Mouse (Mus musculus) forebrain, embryonic 16.5 days (tissue): ENCODE measurements around the gene Ubl7. TPM values are rescaled to one million over a fixed set of nuclear protein-coding genes. Genes with fewer than 3 reads are reported as not detected.

ENCODE experiments used
- ATAC-seq: fragments of 200-750 bp; cut with Nextera tagmentation; 2 replicates; pipeline ENCODE4 v1.8.0; 2017; ENCODE audit warnings: mild to moderate bottlenecking, moderate library complexity
- H3K27ac ChIP-seq: fragments of 300-500 bp; sonication (generic); 2 replicates; pipeline ENCODE4 v1.5.1; 2014; ENCODE audit warnings: low read length, control low read depth
- H3K27me3 ChIP-seq: fragments of 300-500 bp; sonication (generic); replicated peaks from 2 replicates; pipeline ENCODE4 v1.6.1; 2014; ENCODE audit warnings: low read length; ENCODE audit not compliant: control insufficient read depth, insufficient read depth
- H3K36me3 ChIP-seq: fragments of 300-500 bp; sonication (generic); 2 replicates; pipeline ENCODE4 v1.6.1; 2014; ENCODE audit not compliant: control insufficient read depth, insufficient read depth
- H3K4me1 ChIP-seq: fragments of 300-500 bp; sonication (generic); replicated peaks from 2 replicates; pipeline ENCODE4 v1.6.1; 2014; ENCODE audit warnings: low read length; ENCODE audit not compliant: control insufficient read depth, insufficient read depth
- H3K4me2 ChIP-seq: fragments of 300-500 bp; sonication (generic); 2 replicates; pipeline ENCODE4 v1.6.1; 2014; ENCODE audit warnings: mild to moderate bottlenecking, low read length, control low read depth
- H3K4me3 ChIP-seq: fragments of 300-500 bp; sonication (generic); replicated peaks from 2 replicates; pipeline ENCODE4 v1.5.1; 2014; ENCODE audit warnings: mild to moderate bottlenecking, low read length, control low read depth
- H3K9ac ChIP-seq: fragments of 300-500 bp; sonication (generic); replicated peaks from 2 replicates; pipeline ENCODE4 v1.6.1; 2014; ENCODE audit warnings: low read depth, low read length, control low read depth
- H3K9me3 ChIP-seq: fragments of 300-500 bp; sonication (generic); 2 replicates; pipeline ENCODE4 v1.6.1; 2016; ENCODE audit warnings: low read length; ENCODE audit not compliant: control insufficient read depth
- WGBS: fragments of 180-500 bp; shearing (Covaris S2); extraction: QIAGEN DNeasy Blood & Tissue Kit; methylation state at CpG from one replicate; pipeline ENCODE4 v1.1.7; 2014; 5-methylcytosine and 5-hydroxymethylcytosine counted together
- polyA plus RNA-seq: library from polyadenylated mRNA; unstranded; fragments of >200 nt; fragmentation: Nextera tagmentation; extraction: Ambion mirVana; gene quantifications from 2 replicates; pipeline ENCODE4 v1.2.1, GENCODE M21; 2015

Ubl7 gene
- polyA plus RNA-seq, 1 experiment from 2014 or later: 174 TPM

DNA sequence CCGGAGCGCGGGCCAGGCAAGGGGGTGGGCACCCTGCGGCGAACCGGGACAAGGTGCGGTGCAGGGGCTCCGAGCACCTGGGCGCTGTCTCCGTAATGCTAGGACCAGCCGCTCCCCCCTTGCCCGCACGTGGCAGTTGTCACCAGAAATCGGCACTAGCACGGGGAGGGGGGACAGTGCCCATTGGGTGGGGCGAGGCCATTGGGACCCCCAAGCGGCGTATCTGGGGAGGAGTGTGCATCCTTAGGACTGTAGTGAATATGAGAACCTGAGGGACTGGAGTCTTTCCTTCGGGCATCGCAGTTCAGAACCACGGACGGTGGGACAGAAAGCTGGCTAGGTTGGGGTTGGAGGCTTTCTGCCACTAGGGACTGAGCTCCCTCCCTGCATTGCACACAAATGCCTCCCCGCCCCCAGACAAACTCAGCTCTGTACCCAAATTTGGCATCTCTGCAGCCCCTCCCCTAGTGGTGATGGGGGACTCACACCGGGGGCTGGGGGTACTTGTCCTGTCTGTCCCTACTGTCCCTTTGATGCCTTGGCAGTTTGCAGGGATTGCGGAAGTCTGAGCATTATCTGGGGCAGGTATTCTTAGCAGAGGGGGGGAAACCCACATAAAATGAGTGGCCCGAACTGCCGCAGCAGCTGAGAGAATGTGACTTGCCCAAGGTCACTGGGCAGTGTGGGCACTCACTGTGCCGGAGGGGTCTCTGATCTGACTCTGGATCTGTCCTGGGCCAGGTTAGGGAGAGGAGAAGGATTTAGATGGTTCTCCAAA is 30.3 kb downstream of the Ubl7 start:
- peak overlapping the region; percentile 90 for H3K27ac ChIP-seq
- H3K9me3 ChIP-seq: no peaks in the 10 kb centered on the region
- peak; percentile 2; the same call in 1 of the 2 replicates for ATAC-seq
- H3K9ac ChIP-seq: peak overlapping the region; percentile 92
- H3K27me3 ChIP-seq: no peaks in the 10 kb centered on the region
- H3K4me3 ChIP-seq: peak overlapping the region; percentile 85
- WGBS: 6% methylated on average over 28 of the region's 28 CpGs
- peak overlapping the region; percentile 72 for H3K4me2 ChIP-seq
- peaks cover 56% of the 10 kb centered on the region for H3K4me1 ChIP-seq
- H3K36me3 ChIP-seq: no peaks in the 10 kb centered on the region

DNA sequence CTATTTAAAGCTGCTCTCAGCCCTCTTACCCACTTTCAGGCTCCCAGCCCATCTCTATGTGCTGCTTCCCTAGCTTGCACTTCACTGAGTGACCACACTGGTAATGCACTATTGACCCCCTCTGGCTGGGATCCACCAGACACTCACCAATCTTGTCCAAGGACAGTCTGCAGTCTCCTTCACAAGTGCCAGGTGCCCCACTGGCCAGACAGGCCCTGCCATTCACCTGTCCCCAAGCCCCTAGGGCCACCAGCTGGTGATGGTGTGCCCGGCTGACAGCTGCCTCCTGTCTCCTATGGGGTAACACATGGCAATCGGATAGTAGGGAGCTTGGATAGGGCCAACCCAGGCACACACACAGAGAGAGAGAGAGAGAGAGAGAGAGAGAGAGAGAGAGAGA is 31.3 kb downstream of the Ubl7 start:
- Histone ChIP-seq H3K27me3 (no peaks in the 10 kb centered on the region), H3K4me3 (peak overlapping the region; percentile 85), H3K4me1 (peaks cover 64% of the 10 kb centered on the region), H3K4me2 (peak overlapping the region; percentile 72), H3K9me3 (no peaks in the 10 kb centered on the region), H3K36me3 (no peaks in the 10 kb centered on the region), H3K27ac (no peak overlapping the region), H3K9ac (no peak overlapping the region; the same call in 1 of the 2 replicates)
- no peak for ATAC-seq
- WGBS: 47% methylated on average over 2 of the region's 2 CpGs

DNA sequence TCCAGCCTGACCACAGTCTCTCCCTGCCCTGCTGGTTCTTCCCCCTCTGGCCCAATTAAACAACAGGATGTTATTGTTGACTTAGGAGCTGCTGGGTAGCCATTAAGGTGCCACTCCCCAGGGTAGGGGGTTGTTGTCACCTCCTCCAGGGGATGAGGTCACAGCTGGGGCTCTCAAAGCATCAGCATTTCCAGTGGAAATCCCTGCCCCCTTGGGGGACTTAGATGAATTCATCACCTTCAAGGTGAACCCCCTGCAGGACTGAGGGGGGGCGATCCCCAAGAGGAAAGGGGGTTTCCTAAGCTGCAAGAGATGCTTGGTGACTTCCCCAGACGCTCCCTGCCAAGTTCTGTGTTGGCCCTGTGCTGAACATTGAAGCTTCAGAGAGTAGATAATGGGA is 32.3 kb downstream of the Ubl7 start:
- no peak for ATAC-seq
- Histone ChIP-seq H3K4me3 (no peak overlapping the region), H3K9ac (no peak overlapping the region), H3K4me1 (peaks cover 63% of the 10 kb centered on the region), H3K27me3 (no peaks in the 10 kb centered on the region), H3K4me2 (peak overlapping the region; percentile 72), H3K36me3 (no peaks in the 10 kb centered on the region), H3K9me3 (no peaks in the 10 kb centered on the region), H3K27ac (no peak overlapping the region)
- 37% methylated on average over 2 of the region's 2 CpGs for WGBS

DNA sequence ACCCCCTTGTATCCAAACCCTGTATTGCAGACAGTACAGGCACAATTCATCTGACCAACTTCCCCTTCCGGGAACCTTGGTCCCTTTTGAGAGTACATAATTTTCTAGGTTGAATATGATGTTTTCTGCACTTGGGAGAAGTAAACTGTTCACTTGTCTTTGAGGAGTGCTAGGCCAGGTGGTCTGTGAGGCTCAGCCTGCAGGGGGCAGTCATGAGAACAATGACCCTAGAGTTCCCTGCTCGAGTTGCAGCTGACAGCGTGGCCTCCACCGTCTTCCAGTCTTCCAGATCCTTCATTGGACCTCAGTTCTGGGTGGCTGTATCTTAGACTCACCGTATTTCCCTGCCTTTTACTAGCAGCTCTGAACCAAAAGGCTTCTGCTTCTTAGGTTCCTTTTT is 33.8 kb downstream of the Ubl7 start:
- H3K4me3 ChIP-seq: no peak overlapping the region
- ATAC-seq: no peak
- no peaks in the 10 kb centered on the region for H3K9me3 ChIP-seq
- H3K9ac ChIP-seq: no peak overlapping the region
- H3K27me3 ChIP-seq: no peaks in the 10 kb centered on the region
- no peak overlapping the region for H3K27ac ChIP-seq
- WGBS: 30% methylated on average over 5 of the region's 5 CpGs
- no peaks in the 10 kb centered on the region for H3K36me3 ChIP-seq
- H3K4me2 ChIP-seq: no peak overlapping the region
- H3K4me1 ChIP-seq: peaks cover 64% of the 10 kb centered on the region

DNA sequence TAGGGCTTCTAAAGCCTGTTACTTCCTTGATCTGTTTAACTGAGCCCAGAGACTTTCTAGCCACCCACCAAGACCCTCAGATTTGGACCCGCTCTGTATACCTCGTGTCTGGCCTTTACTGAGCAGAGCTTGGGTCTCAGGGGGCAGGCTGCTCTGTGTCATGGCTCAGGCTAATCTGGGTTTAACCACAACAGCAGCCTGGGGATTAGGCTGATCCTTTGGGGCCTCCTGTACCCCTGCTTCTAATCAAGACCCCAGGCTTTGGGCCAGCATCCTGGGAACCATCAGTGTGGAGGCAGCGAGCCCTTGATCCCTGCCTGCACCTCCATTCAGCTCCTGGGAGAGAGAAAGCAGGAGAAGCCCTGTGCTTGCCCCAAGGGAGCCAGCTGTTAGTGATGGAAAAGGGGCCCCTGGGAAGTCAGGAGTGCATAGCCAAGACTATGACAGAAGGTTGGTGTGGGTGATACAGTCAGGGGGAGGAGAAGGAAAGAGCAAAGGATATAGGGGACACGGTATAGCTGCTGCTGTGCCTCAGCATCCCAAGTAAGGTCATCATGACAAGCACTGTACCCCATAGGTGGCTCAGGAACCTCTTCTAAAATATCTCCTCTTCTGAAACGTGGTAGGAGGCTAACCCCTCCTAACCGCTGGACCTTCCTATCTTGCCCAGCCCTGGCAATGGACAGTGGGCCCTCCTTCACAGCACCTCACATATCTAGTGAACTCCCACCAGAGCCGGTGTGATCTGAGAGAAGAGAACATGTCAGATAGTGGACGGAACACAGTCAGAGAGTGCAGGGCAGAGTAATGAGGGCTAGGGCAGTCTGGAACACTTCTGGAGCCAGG is 35.2 kb downstream of the Ubl7 start:
- Histone ChIP-seq H3K27me3 (no peaks in the 10 kb centered on the region), H3K4me1 (peaks cover 77% of the 10 kb centered on the region), H3K9me3 (no peaks in the 10 kb centered on the region), H3K9ac (no peak overlapping the region), H3K4me2 (no peak overlapping the region), H3K27ac (no peak overlapping the region), H3K36me3 (no peaks in the 10 kb centered on the region), H3K4me3 (no peak overlapping the region)
- ATAC-seq: no peak
- 70% methylated on average over 8 of the region's 8 CpGs for WGBS

DNA sequence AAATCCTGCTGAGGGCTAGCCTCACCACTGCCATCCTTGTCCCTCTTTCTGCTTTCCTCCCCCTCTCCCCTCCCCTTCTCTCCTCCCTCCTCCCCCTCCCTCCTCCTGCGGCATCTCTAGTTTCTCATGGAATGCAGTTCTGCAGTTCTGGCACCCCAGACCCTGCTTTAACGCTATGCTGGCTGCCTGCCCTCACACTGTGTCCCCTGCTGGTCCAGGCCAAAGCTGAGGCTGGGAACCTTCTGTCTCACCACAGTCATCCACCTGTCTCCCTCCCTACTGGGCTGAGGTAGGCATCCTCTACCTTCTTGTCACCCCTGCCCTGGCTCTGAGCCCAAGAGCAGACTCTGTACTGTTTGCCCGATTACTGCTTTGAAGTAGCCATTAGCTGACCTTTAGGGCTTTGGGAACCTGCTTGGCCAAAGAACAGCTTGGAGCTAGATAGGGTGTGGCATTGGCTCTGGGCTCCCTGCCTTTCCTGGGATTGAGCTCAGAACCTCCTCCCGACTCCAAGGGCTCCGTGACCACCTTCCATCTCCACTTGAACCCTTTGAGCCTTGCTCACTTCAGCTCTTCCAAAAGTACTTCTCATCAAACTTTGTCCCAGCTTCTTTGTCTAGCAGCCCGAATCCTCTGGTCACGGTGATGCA is 36.7 kb downstream of the Ubl7 start:
- WGBS: 62% methylated on average over 7 of the region's 7 CpGs

DNA sequence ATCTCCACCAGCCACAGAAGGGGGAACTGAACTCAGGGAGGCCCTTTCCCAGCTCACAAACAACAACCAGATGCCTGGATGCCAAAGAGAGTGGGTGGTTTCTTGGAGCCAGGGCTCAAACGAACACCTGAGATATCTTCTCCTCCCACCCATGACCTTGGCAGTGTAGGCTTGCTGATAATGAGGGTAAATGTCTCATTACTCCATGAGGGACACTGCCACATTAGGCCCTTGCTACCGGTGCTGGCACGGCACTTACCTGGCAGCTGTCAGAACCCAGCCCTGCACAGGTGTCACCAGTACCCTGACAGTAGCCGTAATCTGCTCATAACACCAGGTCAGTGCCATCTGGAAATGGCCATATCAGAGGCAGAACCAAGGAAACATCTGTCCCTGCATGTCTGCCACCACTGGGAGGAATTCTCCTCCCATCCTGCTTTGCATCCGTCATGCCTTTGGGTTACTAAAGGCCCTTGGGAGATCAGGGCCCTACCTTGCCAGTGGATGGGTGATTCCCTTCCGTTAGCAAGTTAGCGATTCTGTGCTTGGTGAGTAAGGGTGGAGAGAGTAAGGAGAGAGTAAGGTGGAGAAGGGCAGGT is 37.7 kb downstream of the Ubl7 start:
- no peak overlapping the region for H3K27ac ChIP-seq
- no peaks in the 10 kb centered on the region for H3K9me3 ChIP-seq
- ATAC-seq: no peak
- no peaks in the 10 kb centered on the region for H3K27me3 ChIP-seq
- H3K4me2 ChIP-seq: no peak overlapping the region
- H3K4me1 ChIP-seq: peaks cover 65% of the 10 kb centered on the region
- no peak overlapping the region for H3K9ac ChIP-seq
- 88% methylated on average over 7 of the region's 7 CpGs for WGBS
- no peak overlapping the region for H3K4me3 ChIP-seq
- no peaks in the 10 kb centered on the region for H3K36me3 ChIP-seq

More for the DNA sequence above, 36.7 kb downstream of the Ubl7 start:
- Histone ChIP-seq H3K9me3 (no peaks in the 10 kb centered on the region), H3K36me3 (no peaks in the 10 kb centered on the region), H3K9ac (no peak overlapping the region), H3K4me1 (peaks cover 72% of the 10 kb centered on the region), H3K4me2 (no peak overlapping the region), H3K4me3 (no peak overlapping the region), H3K27me3 (no peaks in the 10 kb centered on the region), H3K27ac (no peak overlapping the region)
- ATAC-seq: no peak

DNA sequence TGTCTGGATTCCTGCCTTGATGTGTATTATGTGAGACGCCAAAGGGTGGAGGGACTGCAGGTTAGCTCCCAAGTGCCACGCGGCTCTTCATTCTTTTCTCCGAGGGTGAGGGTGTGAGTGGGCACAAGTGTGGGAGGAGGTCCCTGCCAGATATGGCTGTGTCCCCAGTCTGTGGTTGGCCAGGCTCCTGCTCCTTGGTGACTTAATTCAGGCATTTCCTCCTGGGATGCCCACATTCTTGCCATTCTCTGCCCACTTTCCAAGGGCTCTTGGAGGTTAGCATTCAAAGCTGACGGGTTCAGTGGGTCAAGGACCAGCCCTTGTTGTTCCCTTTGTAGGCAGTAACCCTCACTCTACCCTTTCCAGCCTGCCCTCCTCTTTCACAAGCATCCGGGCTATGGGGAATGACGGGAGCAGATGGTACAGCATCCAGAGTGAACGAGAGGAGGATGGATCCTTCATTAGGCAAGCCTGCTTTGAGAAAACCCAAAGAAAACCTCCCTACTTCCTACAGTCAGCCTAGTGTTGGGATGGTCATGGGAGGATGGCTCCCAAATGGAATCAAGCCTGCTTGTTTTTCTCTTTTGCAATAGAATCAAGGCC is 38.4 kb downstream of the Ubl7 start:
- no peak overlapping the region for H3K27ac ChIP-seq
- no peak overlapping the region for H3K9ac ChIP-seq
- H3K9me3 ChIP-seq: no peaks in the 10 kb centered on the region
- no peak for ATAC-seq
- WGBS: 57% methylated on average over 8 of the region's 8 CpGs
- no peak overlapping the region for H3K4me3 ChIP-seq
- no peaks in the 10 kb centered on the region for H3K36me3 ChIP-seq
- peaks cover 65% of the 10 kb centered on the region for H3K4me1 ChIP-seq
- H3K4me2 ChIP-seq: no peak overlapping the region
- H3K27me3 ChIP-seq: no peaks in the 10 kb centered on the region
